Mouse (Mus musculus) liver, postnatal 0 days (tissue): ENCODE results near the gene Eif2a.

Experiments used
- CTCF ChIP-seq: sonication (generic); IDR thresholded peaks from 2 replicates; pipeline ENCODE4 v1.5.1; 2016; ENCODE audit warnings: antibody characterized with exemption, low read depth
- EP300 ChIP-seq: IDR thresholded peaks from 2 replicates; pipeline ENCODE4 v1.6.1; 2016; ENCODE audit warnings: antibody characterized with exemption, low read depth, mild to moderate bottlenecking

- TF ChIP-seq CTCF: no peak
- TF ChIP-seq EP300: no peak
Measured at GRCm38 (mm10) chr3:58561437-58561836, 35.8 kb downstream of the Eif2a start.
